Mouse (Mus musculus): ENCODE results near the gene Ccnk. TPM values are rescaled to one million over a fixed set of nuclear protein-coding genes. Genes with fewer than 3 reads are reported as not detected.

The Ccnk gene
- 24.0 and 24.8 TPM in 2 replicates for polyA plus RNA-seq (2012; rRNA removed)

DNA sequence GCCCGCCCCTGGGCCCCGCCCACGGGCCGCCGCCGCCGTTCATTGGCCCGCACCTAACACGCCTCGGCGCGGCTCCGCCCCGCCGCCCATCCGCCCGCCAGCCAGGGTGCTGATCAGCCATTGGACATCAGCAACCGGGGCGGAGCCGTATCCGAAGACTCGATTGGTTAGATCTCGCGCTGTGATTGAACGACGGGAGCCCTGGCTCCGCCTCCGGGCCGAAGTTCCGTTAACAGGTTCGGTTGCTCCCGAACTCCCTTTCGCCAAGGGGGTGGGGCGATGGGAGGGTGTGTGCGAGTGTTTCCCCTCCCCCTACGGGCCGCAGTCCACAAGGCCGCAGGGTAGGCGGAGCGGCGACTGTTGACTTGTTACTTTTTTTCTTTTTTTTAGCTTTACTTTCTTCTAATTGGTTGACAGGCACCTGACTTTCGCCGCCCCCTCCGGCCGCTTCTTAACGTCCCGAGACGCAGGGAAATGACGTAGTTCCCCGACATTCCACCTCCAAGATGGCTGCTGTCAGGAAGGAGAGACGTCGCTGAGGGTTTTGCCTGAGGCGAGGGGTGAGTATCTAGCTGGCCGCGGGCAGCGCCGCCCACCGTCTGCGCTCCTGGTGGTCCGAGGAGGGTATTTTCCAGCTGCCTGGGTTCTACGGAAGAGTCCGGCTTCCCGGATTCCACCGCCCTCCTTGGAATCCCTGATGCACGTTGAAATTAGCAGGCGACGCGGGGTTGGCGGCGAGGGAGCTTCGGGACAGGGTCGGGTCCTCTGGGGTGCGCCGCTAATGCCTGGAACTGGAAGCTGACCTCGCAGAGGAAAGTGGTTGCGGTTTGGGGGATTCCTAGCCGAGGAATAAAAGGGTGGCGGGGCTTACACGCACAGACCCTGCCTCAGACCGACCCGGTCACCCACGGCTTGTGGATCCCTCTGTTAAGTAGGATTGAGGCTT lies at the start of gene Ccnk:
TSS of gene Ccnk (plus strand) at position 259 of the 946 bp plus-strand sequence.
- H3K4me1 ChIP-seq (ENCODE audit: control insufficient read depth, insufficient read depth, low read length), result peaks cover 5% of the 10 kb centered on the region; the same call in 1 of the 2 replicates
- H3K4me3 ChIP-seq (ENCODE audit: insufficient read depth, low read length), result peak within 1 kb of the TSS; percentile 93
- H3K27ac ChIP-seq (ENCODE audit: insufficient read depth, low read length), result peak within 1 kb of the TSS; percentile 99
- TF ChIP-seq POLR2A (IDR thresholded peaks at IDR 0.05; ENCODE audit: extremely low read depth, insufficient read depth, low read length) (peak; percentile 96), CTCF (IDR thresholded peaks at IDR 0.05; ENCODE audit: extremely low read depth, insufficient read depth, low read length) (no peak)

DNA sequence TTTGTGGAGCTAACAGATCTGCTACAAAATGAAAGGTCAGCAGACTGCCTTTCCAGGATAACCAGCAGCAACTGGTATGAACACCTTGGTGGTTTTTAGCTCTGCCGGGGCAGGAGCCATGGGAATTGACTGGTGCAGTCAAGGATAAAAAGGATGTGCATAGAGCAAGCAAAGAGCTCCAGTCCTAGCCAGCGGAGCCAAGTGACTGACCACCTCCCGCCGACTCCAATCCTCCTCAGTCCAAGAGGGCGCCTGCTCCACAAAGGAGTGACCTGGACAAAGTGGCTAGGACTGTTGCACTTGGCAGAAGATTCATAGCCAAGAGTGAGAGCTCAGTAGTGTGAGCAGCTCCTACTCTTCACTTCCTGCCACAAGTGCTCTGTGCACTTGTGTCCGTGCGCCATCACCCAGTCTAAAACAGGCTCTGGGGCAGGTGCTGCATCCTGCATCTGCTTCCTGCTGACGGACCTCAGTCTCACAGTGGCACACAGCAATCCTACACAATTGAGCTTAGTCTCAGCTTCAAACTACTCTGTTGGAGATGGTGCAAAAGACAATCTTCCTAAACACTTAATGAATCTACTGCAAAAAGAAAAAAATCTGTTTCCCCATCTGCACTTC lies 46.8 kb upstream of the Ccnk start:
- H3K4me1 ChIP-seq (ENCODE audit: control insufficient read depth, insufficient read depth, low read length), result peaks cover 6% of the 10 kb centered on the region
- TF ChIP-seq CTCF (IDR thresholded peaks at IDR 0.05; ENCODE audit: extremely low read depth, insufficient read depth, low read length) (no peak), POLR2A (IDR thresholded peaks at IDR 0.05; ENCODE audit: extremely low read depth, insufficient read depth, low read length) (no peak)
- H3K27ac ChIP-seq (ENCODE audit: insufficient read depth, low read length), result 0 out of 2 replicates have a peak overlapping the region, but pooled peaks have one; percentile 3
- no peak overlapping the region for H3K4me3 ChIP-seq (ENCODE audit: insufficient read depth, low read length)

DNA sequence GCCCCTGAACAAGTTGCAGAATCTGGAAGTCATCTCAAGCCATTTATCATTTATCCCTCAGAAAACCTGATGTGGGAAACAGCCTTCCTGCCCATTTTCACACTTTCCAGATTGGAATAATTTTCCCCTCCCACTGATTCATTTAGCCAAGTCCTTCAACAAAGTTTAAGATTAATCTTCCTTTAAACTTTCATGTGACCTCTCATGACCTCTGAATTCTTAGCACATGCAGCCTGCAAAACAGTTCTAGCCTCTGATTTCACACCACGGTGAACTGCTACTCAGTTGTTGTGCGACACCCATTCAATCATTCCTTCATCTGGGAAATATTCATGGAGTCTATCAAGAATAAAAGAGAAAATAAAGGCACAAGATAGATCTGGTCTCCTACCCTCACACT lies 46.2 kb upstream of the Ccnk start:
- no peak for TF ChIP-seq POLR2A (IDR thresholded peaks at IDR 0.05; ENCODE audit: extremely low read depth, insufficient read depth, low read length)
- TF ChIP-seq CTCF (IDR thresholded peaks at IDR 0.05; ENCODE audit: extremely low read depth, insufficient read depth, low read length), result no peak
- Histone ChIP-seq H3K27ac (ENCODE audit: insufficient read depth, low read length) (no peak overlapping the region), H3K4me1 (ENCODE audit: control insufficient read depth, insufficient read depth, low read length) (peaks cover 6% of the 10 kb centered on the region), H3K4me3 (ENCODE audit: insufficient read depth, low read length) (no peak overlapping the region)

DNA sequence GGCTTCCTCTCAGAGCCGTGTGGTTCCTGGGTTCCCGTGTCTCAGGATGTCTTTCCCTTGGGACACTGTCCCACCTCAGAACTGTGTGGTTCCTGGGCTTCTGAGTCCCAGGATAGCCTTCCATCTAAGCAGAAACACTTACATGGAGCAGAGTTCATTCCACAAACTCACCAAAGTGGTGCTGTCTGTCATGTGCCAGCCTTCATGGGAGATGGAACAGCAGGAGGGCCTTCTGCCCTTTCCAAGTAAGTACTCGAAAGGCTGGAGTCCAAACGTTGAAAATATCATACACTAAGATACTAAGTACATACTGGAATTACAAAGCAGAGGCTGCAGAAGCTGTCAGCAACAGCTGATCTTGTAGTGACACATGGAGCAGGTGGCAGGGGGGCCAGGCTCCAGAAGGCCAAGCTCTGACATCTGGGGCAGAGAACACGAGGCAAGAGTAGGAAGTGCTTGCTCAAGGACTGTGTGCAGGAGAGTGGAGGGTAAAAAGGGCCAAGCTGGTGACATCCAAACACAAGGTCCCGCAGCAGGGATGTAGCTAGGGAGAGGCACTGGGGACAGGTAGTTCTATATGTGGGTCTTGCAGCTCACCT lies 43.7 kb upstream of the Ccnk start:
- Histone ChIP-seq H3K27ac (ENCODE audit: insufficient read depth, low read length) (no peak overlapping the region), H3K4me1 (ENCODE audit: control insufficient read depth, insufficient read depth, low read length) (peaks cover 6% of the 10 kb centered on the region), H3K4me3 (ENCODE audit: insufficient read depth, low read length) (no peak overlapping the region)
- TF ChIP-seq POLR2A (IDR thresholded peaks at IDR 0.05; ENCODE audit: extremely low read depth, insufficient read depth, low read length), result no peak
- no peak for TF ChIP-seq CTCF (IDR thresholded peaks at IDR 0.05; ENCODE audit: extremely low read depth, insufficient read depth, low read length)

DNA sequence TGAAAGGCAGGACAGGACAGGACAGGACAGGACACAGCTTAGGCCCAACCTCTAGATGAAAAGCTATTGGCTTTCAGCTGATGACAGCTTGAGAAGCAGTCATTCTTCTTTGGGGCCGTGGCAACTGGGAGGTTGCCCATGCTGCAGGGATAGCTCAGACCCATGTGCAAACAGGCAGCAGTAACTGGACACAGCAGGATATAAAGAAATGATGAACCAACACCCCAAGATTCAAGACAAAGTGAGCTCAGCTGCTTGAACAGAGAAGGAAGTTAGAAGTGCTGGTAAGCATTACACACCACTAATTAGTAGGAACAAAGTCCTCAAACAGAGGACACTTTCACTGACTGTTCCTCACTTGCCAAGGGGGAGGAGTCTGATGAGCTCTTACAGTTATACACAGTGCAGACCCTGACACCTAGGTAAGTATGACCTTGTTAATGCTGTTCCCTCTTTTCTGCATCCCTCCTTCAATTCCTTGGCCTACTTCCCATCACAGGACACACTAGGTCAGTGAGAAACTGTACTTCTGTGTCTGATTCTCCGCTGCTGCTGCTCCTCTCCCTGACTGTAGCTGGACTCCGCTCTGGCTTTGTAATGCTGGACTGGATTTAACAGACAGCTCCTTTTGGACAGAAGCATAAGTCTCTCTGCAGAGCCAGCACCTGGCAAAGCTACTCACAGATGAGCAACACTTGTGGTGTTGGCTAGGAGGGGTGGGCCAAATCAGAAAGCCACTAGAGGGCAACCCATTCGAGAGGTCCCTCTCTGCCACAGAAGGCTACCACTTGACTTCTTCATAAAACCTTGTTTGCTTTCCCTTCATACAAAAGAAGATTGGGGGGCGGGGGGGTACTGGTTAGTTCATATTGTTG lies 35.5 kb upstream of the Ccnk start:
- H3K4me3 ChIP-seq (ENCODE audit: insufficient read depth, low read length), result no peak overlapping the region
- TF ChIP-seq POLR2A (IDR thresholded peaks at IDR 0.05; ENCODE audit: extremely low read depth, insufficient read depth, low read length) (no peak), CTCF (IDR thresholded peaks at IDR 0.05; ENCODE audit: extremely low read depth, insufficient read depth, low read length) (no peak)
- H3K27ac ChIP-seq (ENCODE audit: insufficient read depth, low read length), result no peak overlapping the region
- H3K4me1 ChIP-seq (ENCODE audit: control insufficient read depth, insufficient read depth, low read length), result no peaks in the 10 kb centered on the region

DNA sequence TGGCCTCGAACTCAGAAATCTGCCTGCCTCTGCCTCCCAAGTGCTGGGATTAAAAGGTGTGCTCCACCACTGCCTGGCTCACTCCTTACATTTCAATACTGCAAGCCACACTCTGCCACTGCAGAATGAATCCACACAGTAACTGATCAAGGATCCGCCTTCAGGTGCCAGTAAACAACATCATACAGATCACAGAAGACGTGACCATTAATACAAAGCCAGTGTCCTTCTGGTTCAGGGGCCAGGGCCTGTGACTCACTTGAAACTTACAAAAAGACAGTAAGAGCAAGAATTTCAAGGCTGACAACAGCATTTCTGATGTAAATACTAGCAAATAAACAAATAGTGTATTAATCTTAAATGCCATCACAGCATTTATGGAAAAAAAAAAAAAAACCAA lies 34.2 kb upstream of the Ccnk start:
- TF ChIP-seq POLR2A (IDR thresholded peaks at IDR 0.05; ENCODE audit: extremely low read depth, insufficient read depth, low read length) (no peak), CTCF (IDR thresholded peaks at IDR 0.05; ENCODE audit: extremely low read depth, insufficient read depth, low read length) (no peak)
- Histone ChIP-seq H3K4me1 (ENCODE audit: control insufficient read depth, insufficient read depth, low read length) (no peaks in the 10 kb centered on the region), H3K27ac (ENCODE audit: insufficient read depth, low read length) (no peak overlapping the region), H3K4me3 (ENCODE audit: insufficient read depth, low read length) (no peak overlapping the region)

DNA sequence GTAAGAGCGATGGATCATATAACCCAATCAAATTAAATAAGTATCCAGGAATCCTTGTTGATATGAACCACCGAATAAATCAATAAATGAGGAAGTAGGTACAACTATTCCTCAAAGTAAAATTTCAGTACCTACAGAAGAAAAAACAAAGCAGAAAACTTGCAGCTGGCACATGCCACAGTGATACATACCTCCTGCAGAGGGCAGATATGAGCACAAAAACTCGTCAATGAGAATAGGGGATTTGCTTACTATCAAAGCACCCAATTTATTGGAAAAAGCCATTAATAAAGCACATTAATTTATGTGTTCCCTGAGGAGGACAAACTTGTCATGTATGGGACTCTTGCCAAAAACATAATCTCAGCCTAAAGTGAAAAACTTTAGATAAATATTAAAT lies 29.6 kb upstream of the Ccnk start:
- Histone ChIP-seq H3K27ac (ENCODE audit: insufficient read depth, low read length) (no peak overlapping the region), H3K4me1 (ENCODE audit: control insufficient read depth, insufficient read depth, low read length) (no peaks in the 10 kb centered on the region), H3K4me3 (ENCODE audit: insufficient read depth, low read length) (no peak overlapping the region)
- TF ChIP-seq CTCF (IDR thresholded peaks at IDR 0.05; ENCODE audit: extremely low read depth, insufficient read depth, low read length), result 0 out of 2 replicates have a peak, but pooled peaks have one; percentile 7
- TF ChIP-seq POLR2A (IDR thresholded peaks at IDR 0.05; ENCODE audit: extremely low read depth, insufficient read depth, low read length), result no peak

DNA sequence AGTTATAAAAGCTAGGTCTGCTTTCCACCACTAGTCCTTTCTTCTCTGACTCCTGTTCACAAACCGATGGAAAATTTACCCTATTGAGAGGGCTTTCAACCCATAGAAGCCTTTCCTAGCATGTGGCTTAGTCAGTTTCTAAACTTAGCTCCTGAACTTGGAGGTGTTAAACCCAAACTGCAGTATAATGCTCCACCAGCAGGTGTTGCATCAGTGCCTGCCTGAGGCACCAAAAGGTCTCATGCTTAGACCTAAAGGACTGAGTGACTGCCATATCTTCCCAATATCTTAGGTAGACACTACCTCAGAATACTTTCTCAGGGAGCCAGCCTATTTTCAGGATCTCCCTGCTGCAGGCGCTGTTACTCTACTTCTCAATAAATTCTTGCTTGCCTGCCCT lies 26.6 kb upstream of the Ccnk start:
- no peak overlapping the region for H3K4me3 ChIP-seq (ENCODE audit: insufficient read depth, low read length)
- no peak overlapping the region for H3K27ac ChIP-seq (ENCODE audit: insufficient read depth, low read length)
- no peaks in the 10 kb centered on the region for H3K4me1 ChIP-seq (ENCODE audit: control insufficient read depth, insufficient read depth, low read length)
- peak; percentile 13; the same call in 1 of the 2 replicates for TF ChIP-seq CTCF (IDR thresholded peaks at IDR 0.05; ENCODE audit: extremely low read depth, insufficient read depth, low read length)
- no peak for TF ChIP-seq POLR2A (IDR thresholded peaks at IDR 0.05; ENCODE audit: extremely low read depth, insufficient read depth, low read length)

DNA sequence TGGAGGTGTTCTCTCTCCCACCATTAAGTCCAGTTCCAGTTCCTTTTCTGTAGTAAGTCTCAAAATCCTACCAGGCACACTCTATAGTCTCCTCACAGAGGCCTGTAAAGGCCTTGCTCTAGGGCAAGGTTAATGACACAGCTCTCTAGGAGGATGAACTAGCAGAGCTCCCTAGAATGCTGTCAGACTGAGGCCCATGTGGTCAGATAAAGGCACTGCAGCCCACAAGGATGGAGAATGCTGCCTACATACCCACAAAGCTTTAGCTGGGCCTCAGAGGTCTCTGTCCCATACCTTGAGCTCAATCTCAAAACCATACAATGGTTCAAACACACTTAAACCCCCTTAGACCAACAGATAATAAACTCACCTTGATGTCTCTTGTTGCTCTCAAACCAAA lies 19.5 kb upstream of the Ccnk start:
- TF ChIP-seq CTCF (IDR thresholded peaks at IDR 0.05; ENCODE audit: extremely low read depth, insufficient read depth, low read length) (no peak), POLR2A (IDR thresholded peaks at IDR 0.05; ENCODE audit: extremely low read depth, insufficient read depth, low read length) (no peak)
- Histone ChIP-seq H3K4me3 (ENCODE audit: insufficient read depth, low read length) (no peak overlapping the region), H3K4me1 (ENCODE audit: control insufficient read depth, insufficient read depth, low read length) (no peaks in the 10 kb centered on the region), H3K27ac (ENCODE audit: insufficient read depth, low read length) (no peak overlapping the region)

Measured in cortical plate, adult 2 months (tissue).